Mouse (Mus musculus): Measurements from ENCODE around the gene Noc4l. TPM values are rescaled to one million over a fixed set of nuclear protein-coding genes. Genes with fewer than 3 reads are reported as not detected.

Noc4l gene
- polyA plus RNA-seq (2016; fragmentation: Nextera tagmentation; extraction: Ambion mirVana) = 77.7 and 91.9 TPM in 2 replicates

DNA sequence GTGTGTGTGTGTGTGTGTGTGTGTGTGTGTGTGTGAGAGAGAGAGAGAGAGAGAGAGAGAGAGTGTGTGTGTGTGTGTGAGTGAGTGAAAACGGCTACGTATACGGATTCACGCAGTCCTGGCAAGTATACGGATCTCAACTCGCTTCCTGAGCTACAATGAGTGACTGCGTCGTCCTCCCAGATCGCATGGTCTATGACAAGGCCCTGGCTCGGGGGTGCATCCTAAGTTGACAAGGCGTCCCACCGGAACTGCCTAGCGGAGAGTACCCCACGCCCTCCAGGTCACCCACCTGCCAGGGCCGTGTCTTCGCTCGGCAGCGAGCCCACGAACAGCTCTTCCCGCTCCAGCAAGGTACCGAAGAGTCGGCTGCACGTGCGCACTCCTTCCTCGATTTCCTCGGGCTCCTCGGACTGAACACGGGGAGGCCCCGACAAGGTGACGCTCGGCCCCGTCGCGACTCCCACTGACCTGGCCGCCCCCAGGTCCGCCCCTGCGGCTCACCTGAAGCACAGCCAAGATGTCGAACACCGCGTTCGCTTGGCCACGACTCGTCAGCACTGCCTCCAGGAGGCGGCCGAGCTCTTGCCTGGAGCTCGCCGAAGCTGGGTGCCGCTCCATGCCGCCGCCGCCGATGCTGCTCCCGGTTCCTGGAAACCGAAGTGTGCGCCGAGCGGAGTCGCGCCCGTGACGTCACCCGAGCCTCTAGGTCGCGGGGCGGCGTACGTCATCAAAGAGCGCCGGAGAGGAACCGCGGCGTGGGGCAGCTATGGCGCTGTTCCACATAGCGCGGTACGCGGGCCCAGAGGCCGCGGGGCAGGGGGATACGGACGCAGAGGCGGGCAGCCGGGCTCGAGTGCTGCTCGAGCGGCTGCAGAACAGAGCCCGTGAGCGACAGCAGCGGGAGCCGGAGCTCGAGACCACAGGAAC lies at the start of gene Noc4l, which contains the start of gene Ddx51:
Gene Noc4l (minus strand): TSS at position 699 of the 930 bp plus-strand sequence.
Gene Ddx51 (plus strand): TSS at position 733 of the 930 bp plus-strand sequence.
- WGBS = 1% methylated on average over 91 of the region's 91 CpGs

DNA sequence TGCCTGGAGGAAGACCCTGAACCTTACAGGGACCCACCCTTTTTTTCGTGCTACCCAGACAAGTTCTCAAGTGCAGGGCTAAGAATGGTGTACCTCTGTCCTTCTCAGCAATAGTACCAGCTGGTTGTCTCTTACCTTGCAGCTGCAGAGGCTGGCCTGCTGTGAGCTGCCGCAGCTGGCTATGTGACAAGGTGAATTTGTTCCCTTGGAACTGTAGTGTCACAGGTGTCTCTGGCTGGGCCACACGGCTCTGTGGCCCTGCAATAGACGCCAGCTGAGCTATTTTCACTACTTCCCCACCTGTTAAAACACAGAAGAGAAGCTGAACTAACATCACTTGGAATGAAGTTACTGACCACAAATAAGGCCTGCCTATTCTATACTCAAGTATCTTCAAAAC lies 45.4 kb upstream of the Noc4l start:
- H3K9me3 ChIP-seq (replicated peaks) = no peaks in the 10 kb centered on the region
- 93% methylated on average over 4 of the region's 4 CpGs for WGBS
- no peak for DNase-seq (ENCODE audit: low spot score)
- H3K4me3 ChIP-seq = no peak overlapping the region
- H3K27ac ChIP-seq (replicated peaks) = no peak overlapping the region
- no peaks in the 10 kb centered on the region for H3K4me1 ChIP-seq
- no peaks in the 10 kb centered on the region for H3K27me3 ChIP-seq (ENCODE audit: low read depth, poor library complexity, severe bottlenecking)
- peaks cover 98% of the 10 kb centered on the region for H3K36me3 ChIP-seq

More for the DNA sequence above, at the start of gene Noc4l, which contains the start of gene Ddx51:
- Histone ChIP-seq H3K9me3 (replicated peaks) (no peaks in the 10 kb centered on the region), H3K36me3 (peaks cover 76% of the 10 kb centered on the region), H3K27me3 (ENCODE audit: low read depth, poor library complexity, severe bottlenecking) (no peaks in the 10 kb centered on the region), H3K4me1 (peaks cover 26% of the 10 kb centered on the region), H3K4me3 (peak within 1 kb of the TSS; percentile 99), H3K27ac (replicated peaks) (peak within 1 kb of the TSS; percentile 90)
- peak; percentile 95 for DNase-seq (ENCODE audit: low spot score)

- no peaks in the 10 kb centered on the region for H3K9me3 ChIP-seq (replicated peaks)
- WGBS = 89% methylated on average over 8 of the region's 8 CpGs
- H3K27me3 ChIP-seq (ENCODE audit: low read depth, poor library complexity, severe bottlenecking) = no peaks in the 10 kb centered on the region
- no peak overlapping the region for H3K27ac ChIP-seq (replicated peaks)
- H3K4me1 ChIP-seq = no peaks in the 10 kb centered on the region
- H3K36me3 ChIP-seq = peaks cover 100% of the 10 kb centered on the region
- no peak overlapping the region for H3K4me3 ChIP-seq
- no peak for DNase-seq (ENCODE audit: low spot score)
These were observed 28.8 kb upstream of the Noc4l start for GRCm38 (mm10) chr5:110682041-110682440.

DNA sequence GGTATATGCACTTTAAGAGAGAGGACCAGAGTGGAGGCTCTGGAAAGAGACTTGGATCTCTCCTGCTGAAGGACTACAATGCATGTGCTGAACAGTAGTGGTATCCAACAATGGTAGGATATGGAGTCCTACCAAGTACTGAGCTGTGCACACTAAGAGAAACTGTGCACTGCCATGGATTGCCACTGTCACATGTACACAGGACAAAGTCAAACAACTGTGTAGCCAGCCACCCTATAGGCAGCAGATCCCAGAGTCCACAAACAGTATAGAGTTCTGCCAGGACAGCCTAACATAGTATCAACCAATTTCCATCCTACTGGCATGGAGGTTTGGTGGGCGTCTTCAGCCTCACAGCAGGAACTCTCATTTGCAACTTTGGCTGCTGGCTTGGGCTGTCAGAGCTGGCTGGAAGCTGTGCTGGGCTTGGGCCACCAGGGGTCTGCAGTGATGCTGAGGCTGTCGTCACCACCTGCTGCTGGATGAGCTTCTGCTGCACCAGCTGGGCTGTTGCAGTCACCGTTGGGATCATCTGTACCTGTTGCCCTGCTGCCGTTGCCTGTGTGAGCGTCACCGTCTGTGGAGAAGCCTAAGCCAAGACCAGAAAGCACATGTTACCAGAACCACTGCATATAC lies 12.4 kb upstream of the Noc4l start:
- no peaks in the 10 kb centered on the region for H3K27me3 ChIP-seq (ENCODE audit: low read depth, poor library complexity, severe bottlenecking)
- WGBS = 75% methylated on average over 6 of the region's 6 CpGs
- H3K27ac ChIP-seq (replicated peaks) = no peak overlapping the region
- DNase-seq (ENCODE audit: low spot score) = no peak
- no peaks in the 10 kb centered on the region for H3K9me3 ChIP-seq (replicated peaks)
- no peaks in the 10 kb centered on the region for H3K4me1 ChIP-seq
- H3K36me3 ChIP-seq = peaks cover 99% of the 10 kb centered on the region
- no peak overlapping the region for H3K4me3 ChIP-seq

GRCm38 (mm10) chr5:110664750-110665269 lies 11.6 kb upstream of the Noc4l start:
- Histone ChIP-seq H3K27ac (replicated peaks) (no peak overlapping the region), H3K9me3 (replicated peaks) (no peaks in the 10 kb centered on the region), H3K4me3 (no peak overlapping the region), H3K27me3 (ENCODE audit: low read depth, poor library complexity, severe bottlenecking) (no peaks in the 10 kb centered on the region), H3K36me3 (peaks cover 99% of the 10 kb centered on the region), H3K4me1 (no peaks in the 10 kb centered on the region)
- no peak for DNase-seq (ENCODE audit: low spot score)
- 96% methylated on average over 2 of the region's 2 CpGs for WGBS

GRCm38 (mm10) chr5:110664041-110664440 lies 10.8 kb upstream of the Noc4l start:
- WGBS = 84% methylated on average over 2 of the region's 2 CpGs
- peaks cover 99% of the 10 kb centered on the region for H3K36me3 ChIP-seq

DNA sequence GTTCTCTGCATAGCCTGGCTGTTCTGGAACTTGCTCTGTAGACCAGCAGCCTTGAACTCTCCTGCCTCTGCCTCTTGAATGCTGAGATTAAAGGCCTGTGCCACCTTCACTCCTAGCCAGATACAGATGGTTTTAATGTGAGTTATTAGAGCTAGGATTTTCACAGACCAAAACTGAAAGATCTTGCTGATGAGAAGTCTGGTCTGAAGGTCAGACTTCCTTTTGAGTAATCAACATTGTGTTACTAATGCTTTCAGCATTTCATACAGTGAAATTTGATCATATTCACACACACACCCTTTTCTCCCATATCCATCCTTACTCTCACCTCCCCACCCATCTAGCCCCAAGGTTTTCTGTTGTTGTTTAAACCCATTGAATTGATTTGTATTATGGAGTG lies 6.5 kb upstream of the Noc4l start:
- H3K9me3 ChIP-seq (replicated peaks) = no peaks in the 10 kb centered on the region
- no peak overlapping the region for H3K27ac ChIP-seq (replicated peaks)
- H3K36me3 ChIP-seq = peaks cover 99% of the 10 kb centered on the region
- no peaks in the 10 kb centered on the region for H3K27me3 ChIP-seq (ENCODE audit: low read depth, poor library complexity, severe bottlenecking)
- no peak for DNase-seq (ENCODE audit: low spot score)
- no peaks in the 10 kb centered on the region; the same call in 1 of the 2 replicates for H3K4me1 ChIP-seq
- H3K4me3 ChIP-seq = no peak overlapping the region

More at GRCm38 (mm10) chr5:110664041-110664440, 10.8 kb upstream of the Noc4l start:
- H3K9me3 ChIP-seq (replicated peaks) = no peaks in the 10 kb centered on the region
- no peaks in the 10 kb centered on the region for H3K27me3 ChIP-seq (ENCODE audit: low read depth, poor library complexity, severe bottlenecking)
- no peak overlapping the region for H3K27ac ChIP-seq (replicated peaks)
- DNase-seq (ENCODE audit: low spot score) = no peak
- H3K4me1 ChIP-seq = no peaks in the 10 kb centered on the region
- no peak overlapping the region for H3K4me3 ChIP-seq

GRCm38 (mm10) chr5:110653686-110654085 lies 469 bp upstream of the Noc4l start:
- H3K27ac ChIP-seq (replicated peaks) = peak overlapping the region; percentile 90
- no peak for DNase-seq (ENCODE audit: low spot score)
- no peaks in the 10 kb centered on the region for H3K27me3 ChIP-seq (ENCODE audit: low read depth, poor library complexity, severe bottlenecking)
- peaks cover 76% of the 10 kb centered on the region for H3K36me3 ChIP-seq
- WGBS = 2% methylated on average over 37 of the region's 37 CpGs
- H3K9me3 ChIP-seq (replicated peaks) = no peaks in the 10 kb centered on the region
- peaks cover 26% of the 10 kb centered on the region for H3K4me1 ChIP-seq
- H3K4me3 ChIP-seq = peak overlapping the region; percentile 99

DNA sequence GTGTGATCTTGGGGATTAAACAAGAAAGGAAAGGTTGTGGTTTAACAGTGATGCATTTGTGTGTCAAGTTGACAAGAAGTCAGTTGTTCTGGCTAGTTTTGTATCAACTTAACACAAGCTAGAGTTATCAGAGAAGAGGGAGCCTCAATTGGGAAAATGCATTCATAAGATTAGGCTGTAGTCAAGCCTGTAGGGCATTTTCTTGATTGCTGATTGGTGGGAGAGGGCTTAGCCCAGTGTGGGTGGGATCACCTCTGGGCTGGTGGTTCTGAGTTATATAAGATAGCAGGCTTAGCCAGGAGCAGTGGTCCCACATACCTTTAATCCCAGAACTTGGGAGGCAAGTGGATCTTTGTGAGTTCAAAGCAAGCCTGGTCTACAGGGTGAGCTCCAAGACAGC lies 6.8 kb downstream of the Noc4l start:
- peaks cover 65% of the 10 kb centered on the region for H3K36me3 ChIP-seq
- no peaks in the 10 kb centered on the region for H3K27me3 ChIP-seq (ENCODE audit: low read depth, poor library complexity, severe bottlenecking)
- no peak for DNase-seq (ENCODE audit: low spot score)
- H3K27ac ChIP-seq (replicated peaks) = no peak overlapping the region
- H3K4me1 ChIP-seq = no peaks in the 10 kb centered on the region
- H3K9me3 ChIP-seq (replicated peaks) = peaks cover 10% of the 10 kb centered on the region; the same call in 1 of the 2 replicates
- H3K4me3 ChIP-seq = no peak overlapping the region

- H3K9me3 ChIP-seq (replicated peaks) = peaks cover 10% of the 10 kb centered on the region; the same call in 1 of the 2 replicates
- no peaks in the 10 kb centered on the region for H3K27me3 ChIP-seq (ENCODE audit: low read depth, poor library complexity, severe bottlenecking)
- H3K4me3 ChIP-seq = no peak overlapping the region
- 24% methylated on average over 12 of the region's 12 CpGs for WGBS
- no peaks in the 10 kb centered on the region for H3K36me3 ChIP-seq
- DNase-seq (ENCODE audit: low spot score) = peak; percentile 75
- peak overlapping the region; percentile 64; the same call in 1 of the 2 replicates for H3K27ac ChIP-seq (replicated peaks)
- H3K4me1 ChIP-seq = peaks cover 5% of the 10 kb centered on the region
These were observed 13.8 kb downstream of the Noc4l start for GRCm38 (mm10) chr5:110639459-110639858.

DNA sequence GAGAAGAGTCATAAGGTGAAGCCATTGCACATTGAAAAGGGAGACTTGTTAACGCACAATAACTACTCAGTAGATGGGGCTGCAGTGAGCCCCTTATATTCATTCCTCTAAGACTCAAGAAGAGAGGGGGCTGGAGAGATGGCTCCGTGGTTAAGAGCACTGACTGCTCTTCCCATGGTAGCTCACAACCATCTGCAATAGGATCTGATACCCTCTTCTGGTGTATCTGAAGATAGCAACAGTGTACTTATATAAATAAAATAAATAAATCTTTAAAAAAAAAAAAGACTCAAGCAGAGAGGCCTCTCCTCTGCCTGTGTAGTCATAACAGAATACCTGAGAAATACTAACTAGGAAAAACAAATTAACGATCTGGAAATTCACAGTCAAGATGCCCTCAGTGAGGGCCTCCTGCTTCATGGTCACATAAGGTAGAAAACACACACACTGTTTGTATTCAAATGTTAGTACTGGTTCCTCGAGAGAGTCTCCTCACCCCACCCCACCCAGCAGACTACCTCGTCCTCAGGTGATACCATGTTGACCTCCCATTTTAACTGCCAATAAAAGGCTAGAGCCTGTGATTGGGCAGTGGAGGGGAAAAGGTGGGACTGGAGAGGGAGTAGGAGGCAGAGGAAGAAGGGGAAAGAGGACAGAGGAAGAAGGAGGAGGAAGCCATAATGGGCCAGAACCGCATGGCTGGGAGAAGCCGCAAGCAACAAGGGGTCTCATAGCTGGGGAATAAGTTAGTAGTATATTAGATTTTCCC lies 14.7 kb downstream of the Noc4l start:
- H3K9me3 ChIP-seq (replicated peaks) = peaks cover 10% of the 10 kb centered on the region; the same call in 1 of the 2 replicates
- no peak overlapping the region for H3K27ac ChIP-seq (replicated peaks)
- no peak overlapping the region for H3K4me3 ChIP-seq
- no peaks in the 10 kb centered on the region for H3K36me3 ChIP-seq
- H3K27me3 ChIP-seq (ENCODE audit: low read depth, poor library complexity, severe bottlenecking) = no peaks in the 10 kb centered on the region
- no peak for DNase-seq (ENCODE audit: low spot score)
- peaks cover 5% of the 10 kb centered on the region for H3K4me1 ChIP-seq
- WGBS = 83% methylated on average over 7 of the region's 7 CpGs
